Mouse (Mus musculus) CH12.LX (cell line): Measurements from ENCODE around the gene Gm13279. TPM values are rescaled to one million over a fixed set of nuclear protein-coding genes. Genes with fewer than 3 reads are reported as not detected.
"Not testable (repeated sequence)": the region's sequence is repeated elsewhere in the genome, so short reads cannot be mapped to it uniquely, and the experiment has no call there.

ENCODE experiments used
- DNase-seq: peaks from one replicate; pipeline ENCODE4 v3.0.0-alpha.2; 2013; ENCODE audit errors: extremely low read depth
- H3K27ac ChIP-seq: 2 replicates; pipeline ENCODE4 v1.5.1; 2012; ENCODE audit warnings: low read depth, mild to moderate bottlenecking, control low read depth, moderate library complexity; ENCODE audit not compliant: insufficient read depth
- H3K27me3 ChIP-seq: replicated peaks from 2 replicates; pipeline ENCODE3; 2012; ENCODE audit warnings: inconsistent platforms
- H3K36me3 ChIP-seq, 2 experiments: replicated peaks in 1 of 2; 2 replicates each; pipeline versions ENCODE3 to v1.6.1; 2012; ENCODE audit warnings: inconsistent platforms in 1 of 2, low read length in 1 of 2, mild to moderate bottlenecking in 1 of 2, mixed read lengths in 1 of 2, moderate library complexity in 1 of 2; ENCODE audit not compliant: control insufficient read depth in 1 of 2, insufficient read depth in 1 of 2
- H3K4me1 ChIP-seq, 2 experiments: 2 replicates each; pipeline ENCODE4 v1.6.1; 2012; ENCODE audit warnings: inconsistent platforms in 1 of 2, moderate library complexity in 1 of 2; ENCODE audit not compliant: insufficient read depth in 2 of 2, control insufficient read depth in 1 of 2
- H3K4me2 ChIP-seq: 2 replicates; pipeline ENCODE4 v1.6.1; 2012; ENCODE audit warnings: low read depth, mild to moderate bottlenecking, control low read depth; ENCODE audit not compliant: poor library complexity, insufficient read depth, severe bottlenecking
- H3K4me3 ChIP-seq, 3 experiments: fragments of 150-350 bp in 1 of 3; sonication (generic) in 1 of 3; replicated peaks in 1 of 3; 2 replicates each; pipeline versions ENCODE3 to v1.5.1; 2011 to 2012; ENCODE audit warnings: low read depth in 2 of 3, low read length in 2 of 3, mild to moderate bottlenecking in 2 of 3, moderate library complexity in 2 of 3, control low read depth in 1 of 3, improper control_type of control experiment in 1 of 3, inconsistent platforms in 1 of 3, mixed read lengths in 1 of 3; ENCODE audit not compliant: poor library complexity in 1 of 3
- H3K79me2 ChIP-seq: replicated peaks from 2 replicates; pipeline ENCODE4 v1.6.1; 2012; ENCODE audit warnings: mild to moderate bottlenecking, moderate library complexity; ENCODE audit not compliant: control insufficient read depth, poor library complexity, insufficient read depth, severe bottlenecking; ENCODE audit errors: extremely low read depth
- H3K9ac ChIP-seq: 2 replicates; pipeline ENCODE4 v1.6.1; 2012; ENCODE audit warnings: low read depth, mild to moderate bottlenecking, control low read depth, moderate library complexity; ENCODE audit not compliant: insufficient read depth
- H3K9me3 ChIP-seq: replicated peaks from 2 replicates; pipeline ENCODE3; 2012; ENCODE audit warnings: low read length, inconsistent platforms, mixed read lengths
- BHLHE40 ChIP-seq: IDR thresholded peaks from 2 replicates; pipeline ENCODE4 v1.6.1; 2011; ENCODE audit warnings: mild to moderate bottlenecking, low read depth, low read length, improper control_type of control experiment
- CHD1 ChIP-seq: IDR thresholded peaks from 2 replicates; pipeline ENCODE4 v1.6.1; 2012; ENCODE audit warnings: low read depth, low read length, improper control_type of control experiment, inconsistent platforms
- CHD2 ChIP-seq: IDR thresholded peaks from 2 replicates; pipeline ENCODE4 v1.6.1; 2011; ENCODE audit warnings: low read length, improper control_type of control experiment
- CTCF ChIP-seq, 2 experiments: IDR thresholded peaks in 1 of 2; conservative IDR thresholded peaks in 1 of 2; 2 replicates each; pipeline ENCODE4 v1.5.1; 2011 to 2012; ENCODE audit warnings: low read depth in 2 of 2, low read length in 2 of 2, improper control_type of control experiment in 1 of 2, inconsistent platforms in 1 of 2, mild to moderate bottlenecking in 1 of 2, moderate library complexity in 1 of 2
- ELF1 ChIP-seq: IDR thresholded peaks from 2 replicates; pipeline ENCODE4 v1.6.1; 2014; ENCODE audit warnings: low read depth, mild to moderate bottlenecking, inconsistent platforms, low read length, improper control_type of control experiment
- GABPA ChIP-seq: IDR thresholded peaks from 2 replicates; pipeline ENCODE4 v1.6.1; 2012; ENCODE audit warnings: low read depth, low read length, improper control_type of control experiment, inconsistent platforms; ENCODE audit not compliant: insufficient replicate concordance
- IRF4 ChIP-seq: IDR thresholded peaks from 2 replicates; pipeline ENCODE4 v1.6.1; 2014; ENCODE audit warnings: low read depth, mild to moderate bottlenecking, inconsistent platforms, low read length, improper control_type of control experiment
- JUND ChIP-seq: conservative IDR thresholded peaks from 2 replicates; pipeline ENCODE4 v1.6.1; 2011; ENCODE audit warnings: low read depth, low read length, improper control_type of control experiment
- MAFK ChIP-seq: IDR thresholded peaks from 2 replicates; pipeline ENCODE4 v1.6.1; 2011; ENCODE audit warnings: low read length, improper control_type of control experiment; ENCODE audit not compliant: insufficient replicate concordance
- MAZ ChIP-seq: IDR thresholded peaks from 2 replicates; pipeline ENCODE4 v1.6.1; 2012; ENCODE audit warnings: low read depth, mild to moderate bottlenecking, inconsistent platforms, low read length, improper control_type of control experiment, moderate library complexity
- MEF2A ChIP-seq: IDR thresholded peaks from 2 replicates; pipeline ENCODE4 v1.6.1; 2014; ENCODE audit warnings: low read depth, mild to moderate bottlenecking, inconsistent platforms, low read length, improper control_type of control experiment, borderline replicate concordance
- NELFE ChIP-seq: IDR thresholded peaks from 2 replicates; pipeline ENCODE4 v1.6.1; 2011; ENCODE audit warnings: low read depth, low read length, improper control_type of control experiment
- NRF1 ChIP-seq: IDR thresholded peaks from 2 replicates; pipeline ENCODE4 v1.6.1; 2014; ENCODE audit warnings: low read depth, mild to moderate bottlenecking, inconsistent platforms, low read length, improper control_type of control experiment, moderate library complexity
- PAX5 ChIP-seq: IDR thresholded peaks from 2 replicates; pipeline ENCODE4 v1.6.1; 2012; ENCODE audit warnings: low read length, inconsistent platforms, mixed read lengths
- POLR2A ChIP-seq: IDR thresholded peaks from 2 replicates; pipeline ENCODE4 v1.6.1; 2011; ENCODE audit warnings: low read depth, mild to moderate bottlenecking, improper control_type of control experiment, low read length
- POLR2AphosphoS2 ChIP-seq: IDR thresholded peaks from 2 replicates; pipeline ENCODE4 v1.6.1; 2011; ENCODE audit warnings: low read depth, low read length, improper control_type of control experiment
- RAD21 ChIP-seq: IDR thresholded peaks from 2 replicates; pipeline ENCODE4 v1.6.1; 2011; ENCODE audit warnings: low read depth, mild to moderate bottlenecking, low read length, improper control_type of control experiment, moderate library complexity
- RCOR1 ChIP-seq: conservative IDR thresholded peaks from 2 replicates; pipeline ENCODE4 v1.6.1; 2012; ENCODE audit warnings: low read depth, mild to moderate bottlenecking, inconsistent platforms, low read length, improper control_type of control experiment
- SIN3A ChIP-seq: IDR thresholded peaks from 2 replicates; pipeline ENCODE4 v1.6.1; 2012; ENCODE audit warnings: low read length, improper control_type of control experiment, inconsistent platforms
- SMC3 ChIP-seq: IDR thresholded peaks from 2 replicates; pipeline ENCODE4 v1.6.1; 2011; ENCODE audit warnings: low read depth, low read length, improper control_type of control experiment
- TBP ChIP-seq: conservative IDR thresholded peaks from 2 replicates; pipeline ENCODE4 v1.6.1; 2011; ENCODE audit warnings: low read depth, low read length, improper control_type of control experiment
- UBTF ChIP-seq: IDR thresholded peaks from 2 replicates; pipeline ENCODE4 v1.6.1; 2012; ENCODE audit warnings: low read depth, mild to moderate bottlenecking, inconsistent platforms, low read length, improper control_type of control experiment, moderate library complexity
- USF1 ChIP-seq: IDR thresholded peaks from 2 replicates; pipeline ENCODE4 v1.6.1; 2014; ENCODE audit warnings: low read depth, mild to moderate bottlenecking, inconsistent platforms, low read length, improper control_type of control experiment
- ZKSCAN1 ChIP-seq: IDR thresholded peaks from 2 replicates; pipeline ENCODE4 v1.6.1; 2012; ENCODE audit warnings: low read depth, inconsistent platforms, low read length, improper control_type of control experiment, borderline replicate concordance
- ZMIZ1 ChIP-seq: IDR thresholded peaks from 2 replicates; pipeline ENCODE4 v1.6.1; 2012; ENCODE audit warnings: low read depth, mild to moderate bottlenecking, inconsistent platforms, low read length, improper control_type of control experiment
- dilution Hi-C: fragments of 300-500 bp; cut with MboI; formaldehyde crosslinking; loops from 2 replicates; pipeline ENCODE4 v1.14.3; 2020; ENCODE audit warnings: low sequenced_read_pairs; ENCODE audit not compliant: extremely low pct_unique_long_range_greater_than_20kb, extremely low pct_ligation_motif_present
- in situ Hi-C: fragments of 300-500 bp; cut with MboI; formaldehyde crosslinking; loops from 3 replicates; pipeline ENCODE4 v1.14.3; 2019; ENCODE audit warnings: low sequenced_read_pairs, low pct_ligation_motif_present, low pct_unique_long_range_greater_than_20kb, mixed read lengths
- polyA plus RNA-seq: library from polyadenylated mRNA; unstranded; fragments of >175 nt; gene quantifications from 2 replicates; pipeline ENCODE4 v1.2.1, GENCODE M21; 2012; ENCODE audit warnings: low read depth; ENCODE audit not compliant: insufficient read length
- total RNA-seq, 2 experiments: library from RNA; depleted of rRNA; stranded (reverse); fragments of 300-350 nt in 1 of 2; fragments of >200 nt in 1 of 2; gene quantifications; 2 replicates each; pipeline ENCODE4 v1.2.3; 2012 to 2014

Gene Gm13279
- total and polyA plus RNA-seq, 3 experiments, result not detected

DNA sequence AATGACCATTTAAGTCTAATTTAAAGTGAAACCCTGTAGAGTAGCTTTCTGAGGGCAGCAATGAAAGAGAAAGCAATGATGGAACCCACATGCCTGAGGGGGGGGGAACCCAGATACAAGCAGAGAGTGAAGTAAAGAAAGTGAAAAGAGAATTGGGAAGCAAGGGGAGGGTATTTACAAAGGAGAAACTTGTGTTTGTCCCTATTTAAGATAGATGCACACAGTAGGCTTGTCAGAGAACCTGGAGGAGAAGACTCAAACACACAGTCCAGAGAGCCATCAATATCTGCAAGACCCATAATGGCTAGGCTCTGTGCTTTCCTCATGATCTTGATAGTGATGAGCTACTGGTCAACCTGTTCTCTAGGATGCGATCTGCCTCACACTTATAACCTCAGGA is 22.5 kb downstream of the Gm13279 start, which contains the start of gene Ifna11:
Gene Ifna11, plus strand, starts transcription at position 301 of the 400 bp plus-strand sequence.
- no peaks in the 10 kb centered on the region for H3K36me3 ChIP-seq
- no peaks in the 10 kb centered on the region for H3K9me3 ChIP-seq
- H3K9ac ChIP-seq, result no peak within 1 kb of the TSS
- in situ Hi-C loops, result no loop called here
- TF ChIP-seq BHLHE40 (no peak), CHD1 (no peak), NELFE (no peak), GABPA (no peak), PAX5 (no peak), MEF2A (no peak), RCOR1 (no peak), SIN3A (no peak), RAD21 (no peak), JUND (no peak), ELF1 (no peak), POLR2AphosphoS2 (no peak), USF1 (no peak), MAZ (no peak), NRF1 (no peak), MAFK (no peak), TBP (no peak)
- H3K79me2 ChIP-seq, result no peaks in the 10 kb centered on the region
- dilution Hi-C loops, result no loop called here
- no peak within 1 kb of the TSS for H3K4me3 ChIP-seq
- peaks cover 34% of the 10 kb centered on the region for H3K27me3 ChIP-seq
- no peak within 1 kb of the TSS for H3K27ac ChIP-seq
- no peaks in the 10 kb centered on the region for H3K4me1 ChIP-seq
- DNase-seq, result no peak
- no peak within 1 kb of the TSS for H3K4me2 ChIP-seq

DNA sequence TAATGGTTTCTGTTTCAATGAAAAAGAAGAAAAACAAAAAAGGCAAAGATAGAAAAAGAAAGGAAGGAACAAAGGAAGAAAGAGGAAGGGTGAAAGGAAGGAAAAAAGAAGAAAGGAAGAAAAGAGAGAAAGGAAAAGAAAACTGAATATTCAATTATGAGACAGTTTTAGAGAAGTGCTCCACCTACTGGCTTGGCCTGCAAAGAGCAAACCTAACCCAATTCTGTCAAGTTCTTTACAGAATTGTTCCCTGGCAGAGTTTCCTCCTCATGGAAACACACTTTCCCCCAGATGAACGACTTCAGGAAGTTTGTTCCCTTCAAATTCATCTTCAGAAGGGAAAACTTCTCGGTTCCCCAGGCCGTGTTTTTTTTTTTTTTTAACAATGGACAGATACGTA is 25.8 kb downstream of the Gm13279 start:
- Histone ChIP-seq H3K79me2 (no peaks in the 10 kb centered on the region), H3K27me3 (peaks cover 20% of the 10 kb centered on the region), H3K9ac (no peak overlapping the region), H3K36me3 (no peaks in the 10 kb centered on the region), H3K4me1 (no peaks in the 10 kb centered on the region), H3K4me3 (no peak overlapping the region), H3K9me3 (no peaks in the 10 kb centered on the region), H3K4me2 (no peak overlapping the region), H3K27ac (no peak overlapping the region)
- dilution Hi-C loops, result no loop called here
- peak; percentile 27 for DNase-seq
- TF ChIP-seq JUND, result no peak
- TF ChIP-seq TBP, result no peak
- TF ChIP-seq SMC3, result peak; percentile 46
- no peak for TF ChIP-seq ZKSCAN1
- peak; percentile 19 for TF ChIP-seq RAD21
- TF ChIP-seq NELFE, result no peak
- TF ChIP-seq CTCF (conservative IDR thresholded peaks at IDR 0.05 in 1 of 2, IDR thresholded peaks at IDR 0.05 in 1 of 2; ENCODE audit: low read depth in 2 of 2, low read length in 2 of 2), result peak; percentile 55 to 73
- TF ChIP-seq MAFK, result no peak
- no peak for TF ChIP-seq CHD2
- no peak for TF ChIP-seq ZMIZ1
- TF ChIP-seq GABPA, result no peak
- TF ChIP-seq SIN3A, result no peak
- TF ChIP-seq MAZ, result no peak
- no peak for TF ChIP-seq CHD1
- TF ChIP-seq POLR2AphosphoS2, result no peak
- no peak for TF ChIP-seq POLR2A
- no peak for TF ChIP-seq UBTF
- no peak for TF ChIP-seq IRF4
- in situ Hi-C loops, result no loop called here

DNA sequence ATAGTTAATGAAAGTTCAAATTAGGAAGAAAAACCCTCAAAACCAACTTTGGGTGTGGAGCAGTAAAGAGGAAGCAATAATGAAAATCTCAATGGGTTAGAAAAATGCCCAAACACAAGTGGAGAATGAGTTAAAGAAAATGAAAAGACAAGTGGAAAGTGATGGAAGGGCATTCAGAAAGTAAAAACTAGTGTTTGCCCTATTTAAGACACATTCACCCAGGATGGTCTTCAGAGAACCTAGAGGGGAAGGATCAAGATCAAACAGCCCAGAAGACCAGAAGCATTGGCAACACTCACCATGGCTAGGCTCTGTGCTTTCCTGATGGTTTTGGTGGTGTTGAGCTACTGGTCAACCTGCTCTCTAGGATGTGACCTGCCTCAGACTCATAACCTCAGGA is 29.9 kb downstream of the Gm13279 start, which contains the start of gene Ifna6:
Gene Ifna6, plus strand, starts transcription at position 301 of the 400 bp plus-strand sequence.
- H3K36me3 ChIP-seq, H3K4me2 ChIP-seq, H3K27ac ChIP-seq, H3K4me1 ChIP-seq, DNase-seq, H3K9ac ChIP-seq, dilution Hi-C loops, H3K9me3 ChIP-seq, in situ Hi-C loops, H3K79me2 ChIP-seq, H3K4me3 ChIP-seq: not testable (repeated sequence)
- peaks cover 22% of the 10 kb centered on the region for H3K27me3 ChIP-seq
